ENCODE assay signal across 11 mouse cellular contexts in genomic region chr16:23962401-23962800, GRCm38 (mm10). TPM values are rescaled to one million over a fixed set of nuclear protein-coding genes. Genes with fewer than 3 reads are reported as not detected.
A peak's percentile ranks its signal among the peaks of the same experiment; 100 is the strongest.
DNase-seq lines count a peak whose midpoint lies in the region; ATAC-seq and TF ChIP-seq lines count a peak whose summit lies in the region.
"Had no signal": no experiment of that assay in that cellular context is flagged by ENCODE, and none has a peak within 500 bp of the region (broad histone marks: within the 10 kb centered on the region; RNA-seq: fewer than 3 reads in every experiment).

No protein-coding gene starts in this region.

- ATAC-seq in liver, embryonic 11.5 days (replicated peaks; ENCODE audit: low FRiP score), result no peak
- ATAC-seq in inflammation-experienced regulatory T-cells, adult 6 months, result peak; percentile 73

- no peaks in the 10 kb centered on the region for H3K27me3 ChIP-seq in liver, adult 2 months (ENCODE audit: control insufficient read depth, insufficient read depth, low read length)
- no peaks in the 10 kb centered on the region for H3K27me3 ChIP-seq in liver, embryonic 11.5 days (replicated peaks; ENCODE audit: control insufficient read depth, insufficient read depth, low read length)
- H3K27me3 ChIP-seq: liver, embryonic 13.5 days had no signal

- H3K79me2 ChIP-seq in liver, adult 2 months (ENCODE audit: control insufficient read depth, insufficient read depth, low read length), result no peaks in the 10 kb centered on the region

- peaks cover 21% of the 10 kb centered on the region for H3K36me3 ChIP-seq in liver, adult 2 months (ENCODE audit: control insufficient read depth, insufficient read depth, low read length)
- no peaks in the 10 kb centered on the region for H3K36me3 ChIP-seq in liver, embryonic 11.5 days (ENCODE audit: control insufficient read depth, insufficient read depth, low read length)

- peak; percentile 61 for TF ChIP-seq CTCF in liver, adult 2 months (IDR thresholded peaks at IDR 0.05; ENCODE audit: low read depth, low read length)

- DNase-seq in cerebellum, adult 18-20 months, result peak; percentile 44 to 54
- no peak for DNase-seq in cerebellum, adult 9-11 months
- peak; percentile 70 for DNase-seq in liver, adult 2 months (ENCODE audit: extremely low read depth, low read depth, low spot score)
- no peak for DNase-seq in liver, embryonic 11.5 days (ENCODE audit: low spot score)
- peak; percentile 64 for DNase-seq in thymus, postnatal 0 days (ENCODE audit: low spot score)
- DNase-seq in right cerebral cortex, postnatal 14 days, result no peak
- no peak for DNase-seq in ovary, adult 18-20 months (ENCODE audit: low spot score)
- DNase-seq: cerebellum, postnatal 36 days; liver, embryonic 13.5 days had no signal

- no peaks in the 10 kb centered on the region for H3K9me3 ChIP-seq in liver, embryonic 11.5 days (ENCODE audit: control insufficient read depth, low read length)
- H3K9me3 ChIP-seq: liver, embryonic 13.5 days had no signal

- no peak overlapping the region for H3K4me2 ChIP-seq in liver, embryonic 11.5 days
- H3K4me2 ChIP-seq: liver, embryonic 13.5 days had no signal

- no peaks in the 10 kb centered on the region for H3K4me1 ChIP-seq in liver, adult 2 months (ENCODE audit: control insufficient read depth, insufficient read depth, low read length)
- no peaks in the 10 kb centered on the region for H3K4me1 ChIP-seq in liver, embryonic 11.5 days (replicated peaks; ENCODE audit: control insufficient read depth, insufficient read depth, low read length)
- H3K4me1 ChIP-seq: liver, embryonic 13.5 days had no signal

- TF ChIP-seq POLR2A in liver, adult 2 months (IDR thresholded peaks at IDR 0.05; ENCODE audit: extremely low read depth, insufficient read depth, low read length), result no peak

- no peak overlapping the region for H3K27ac ChIP-seq in liver, adult 2 months (replicated peaks; ENCODE audit: insufficient read depth, low read depth, low read length)
- H3K27ac ChIP-seq in liver, embryonic 11.5 days (ENCODE audit: low read depth, low read length), result no peak overlapping the region
- H3K27ac ChIP-seq: liver, embryonic 13.5 days had no signal

- WGBS in liver, adult 2 months, result 54% methylated on average over 2 of the region's 2 CpGs
- 82% methylated on average over 2 of the region's 2 CpGs for WGBS in liver, embryonic 11.5 days

- H3K9ac ChIP-seq in liver, adult 2 months (ENCODE audit: low read depth, low read length), result no peak overlapping the region
- no peak overlapping the region for H3K9ac ChIP-seq in liver, embryonic 11.5 days (ENCODE audit: low read depth, low read length)
- H3K9ac ChIP-seq: liver, embryonic 13.5 days had no signal

- H3K4me3 ChIP-seq in liver, adult 2 months (ENCODE audit: insufficient read depth, low read depth, low read length), result no peak overlapping the region
- H3K4me3 ChIP-seq in liver, embryonic 11.5 days (ENCODE audit: low read depth, low read length), result no peak overlapping the region
- H3K4me3 ChIP-seq: liver, embryonic 13.5 days had no signal

RNA-seq across cellular contexts. Expression of gene Gm37419, which starts 25.9 kb away (rescaled TPM):
- not detected in 2 replicates for total RNA-seq in liver, adult 2 months (2014; rRNA removed)
- polyA plus RNA-seq in liver, adult 2 months (2012; rRNA removed), result not detected in 2 replicates
- not detected in 2 replicates for polyA plus RNA-seq in liver, embryonic 11.5 days (2014; fragmentation: Nextera tagmentation; extraction: Ambion mirVana)
- polyA plus RNA-seq in inflammation-experienced regulatory T-cells, adult 6 months (2017; shearing (Covaris generic)), result not detected
- polyA plus RNA-seq in thymus, postnatal 0 days (2015; fragmentation: Nextera tagmentation; extraction: Ambion mirVana), result not detected in 2 replicates
- polyA plus RNA-seq: gonadal fat pad, adult 2 months; liver, embryonic 13.5 days had no signal

RNA-seq across cellular contexts. Expression of gene Bcl6, which starts 26.3 kb away (rescaled TPM):
- total RNA-seq in liver, adult 2 months (2014; rRNA removed), result 20.6 and 21.2 TPM in 2 replicates
- 4.5 and 5.9 TPM in 2 replicates for polyA plus RNA-seq in liver, adult 2 months (2012; rRNA removed)
- polyA plus RNA-seq in liver, embryonic 11.5 days (2014; fragmentation: Nextera tagmentation; extraction: Ambion mirVana), result 0.38 and 0.42 TPM in 2 replicates
- polyA plus RNA-seq in inflammation-experienced regulatory T-cells, adult 6 months (2017; shearing (Covaris generic)), result 10 to 100 TPM in 2 of 3 experiments, 1 to 10 TPM in 1; 8.4 to 28.5 (median 10.2) TPM
- polyA plus RNA-seq in thymus, postnatal 0 days (2015; fragmentation: Nextera tagmentation; extraction: Ambion mirVana), result 11.9 and 15.1 TPM in 2 replicates

RNA-seq across cellular contexts. Expression of gene Rtp2, which starts 30.2 kb away (rescaled TPM):
- not detected in 2 replicates for total RNA-seq in liver, adult 2 months (2014; rRNA removed)
- not detected in 2 replicates for polyA plus RNA-seq in liver, adult 2 months (2012; rRNA removed)
- not detected in 2 replicates for polyA plus RNA-seq in liver, embryonic 11.5 days (2014; fragmentation: Nextera tagmentation; extraction: Ambion mirVana)
- not detected for polyA plus RNA-seq in inflammation-experienced regulatory T-cells, adult 6 months (2017; shearing (Covaris generic))
- not detected in 2 replicates for polyA plus RNA-seq in thymus, postnatal 0 days (2015; fragmentation: Nextera tagmentation; extraction: Ambion mirVana)
- polyA plus RNA-seq: gonadal fat pad, adult 2 months; liver, embryonic 13.5 days had no signal

Comparison
In these comparisons a context has a peak if more than half of its experiments do, and no peak if none do; other contexts are left out.
1. DNase-seq: peak in cerebellum, adult 18-20 months (2 of 2), liver, adult 2 months (single experiment) and thymus, postnatal 0 days (single experiment); none in cerebellum, adult 9-11 months (single experiment), liver, embryonic 11.5 days (single experiment), right cerebral cortex, postnatal 14 days (single experiment) and ovary, adult 18-20 months (single experiment).